Mouse (Mus musculus): ENCODE measurements around the gene Fbxl7.

The Fbxl7 gene

GRCm38 (mm10) chr15:26895251-26895711 lies at the start of gene Fbxl7:
Fbxl7 (minus strand) TSS chr15:26895580.
- DNase-seq (ENCODE audit: low spot score in 2 of 2), result peak; percentile 6 to 8

DNA sequence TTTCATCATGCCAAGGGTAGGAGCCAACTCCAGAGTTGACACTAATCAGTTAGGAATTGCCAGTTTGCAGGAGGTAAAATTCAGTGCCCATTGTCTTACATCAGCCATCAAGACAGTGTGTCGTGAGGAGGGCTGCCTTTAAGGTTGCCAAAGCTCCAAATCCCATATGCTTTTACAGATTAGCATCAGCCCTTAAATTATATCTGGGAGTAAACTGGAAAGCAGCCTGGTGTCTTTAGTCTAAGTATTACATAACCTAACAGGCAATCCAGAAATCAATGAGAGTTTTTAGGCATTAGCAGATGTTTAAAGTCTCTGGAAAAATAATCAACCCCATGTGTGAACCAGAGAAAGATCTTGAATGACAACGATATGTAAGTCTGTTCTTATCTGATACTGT lies 26.6 kb upstream of the Fbxl7 start:
- no peak for DNase-seq (ENCODE audit: low spot score in 2 of 2)

DNA sequence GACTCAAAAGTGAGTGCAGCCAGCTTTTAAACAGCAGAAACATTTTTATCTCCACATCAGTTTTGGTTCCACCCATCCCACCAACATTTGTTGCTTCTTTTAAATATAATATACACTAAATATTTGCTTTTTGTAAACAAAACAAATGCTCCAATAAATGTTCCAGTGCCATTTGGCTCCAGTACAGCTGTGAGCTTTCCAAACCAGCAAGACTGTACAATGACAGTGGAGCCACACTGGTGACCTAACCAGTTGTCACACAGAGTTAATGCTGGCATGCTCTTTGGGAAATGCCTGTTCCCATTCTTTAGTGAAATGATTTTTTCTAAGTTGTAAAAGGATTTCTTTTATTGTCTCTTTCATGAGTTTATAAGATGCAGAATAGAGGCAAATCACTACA lies 18.0 kb upstream of the Fbxl7 start:
- no peak for DNase-seq (ENCODE audit: low spot score in 2 of 2)

DNA sequence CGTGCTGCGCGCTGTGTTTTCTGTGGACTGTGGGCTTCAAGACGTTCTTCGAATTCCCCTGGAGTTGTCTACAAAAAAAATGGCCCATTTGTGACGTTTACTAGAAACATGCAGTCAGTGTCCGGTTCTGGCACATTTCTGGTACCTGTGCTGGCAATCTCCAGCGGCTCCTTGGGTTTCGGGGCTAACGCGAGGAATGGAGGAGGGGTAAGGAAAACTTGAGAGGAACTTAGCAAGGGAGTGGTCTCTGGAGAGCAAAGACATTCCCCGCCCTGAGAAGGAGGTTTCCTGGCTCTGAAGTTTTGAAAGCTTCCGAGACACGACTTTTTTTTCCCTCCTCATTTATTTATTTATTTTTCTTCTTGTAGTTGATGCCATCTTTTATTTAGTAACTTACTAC lies 381 bp upstream of the Fbxl7 start:
- DNase-seq (ENCODE audit: low spot score in 2 of 2), result no peak

DNA sequence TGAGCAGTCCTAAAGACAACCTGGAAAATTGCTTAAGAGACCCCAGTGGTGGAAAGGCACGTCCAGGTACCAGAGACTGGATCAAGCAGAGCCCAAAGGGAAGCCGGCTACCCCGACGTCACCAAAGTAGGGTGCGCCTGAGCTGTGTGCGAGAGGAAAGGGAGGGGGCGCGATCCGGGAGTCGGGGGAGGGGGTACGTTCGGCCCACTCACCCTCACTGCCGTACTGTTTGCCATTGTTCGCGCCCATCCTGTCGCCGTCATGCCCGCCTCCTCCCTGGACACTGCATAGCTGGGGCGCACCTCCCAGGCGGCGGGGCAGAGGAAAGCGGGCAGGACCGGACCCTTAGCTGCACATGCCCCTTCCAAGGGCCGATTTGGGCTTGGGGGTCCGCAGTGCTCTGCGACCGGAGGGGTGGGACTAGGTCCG lies 565 bp downstream of the Fbxl7 start:
- no peak for DNase-seq (ENCODE audit: low spot score in 2 of 2)

DNA sequence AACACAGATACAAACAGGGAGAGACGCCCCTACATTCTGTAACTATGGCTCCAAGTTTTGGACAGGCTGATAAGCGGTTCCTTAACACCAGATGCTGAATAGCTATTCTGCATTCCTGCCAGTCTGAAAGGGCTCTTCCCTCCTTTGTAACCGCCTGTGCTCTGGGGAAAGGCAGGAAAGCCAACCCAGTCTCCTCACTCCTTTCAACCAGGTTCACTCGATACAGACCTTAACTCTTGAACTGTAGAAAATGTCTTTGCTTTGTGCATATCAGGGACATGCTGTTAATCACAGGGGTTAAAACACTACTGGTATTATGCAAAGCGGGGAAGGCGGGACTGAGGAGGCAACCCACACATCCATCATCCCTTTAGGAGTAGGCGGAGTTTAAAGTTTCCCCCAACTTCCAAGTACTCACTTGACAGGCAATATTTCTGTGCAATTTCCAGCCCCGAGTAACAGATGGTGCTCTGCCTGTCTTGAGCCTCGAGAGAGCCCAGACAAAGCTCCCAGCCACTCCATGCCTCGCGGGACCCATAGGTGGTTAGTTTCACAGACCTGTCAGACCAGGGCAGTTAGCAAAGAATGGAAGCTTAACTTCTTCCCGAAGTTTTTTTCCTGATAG lies 1.2 kb downstream of the Fbxl7 start:
- DNase-seq (ENCODE audit: low spot score in 2 of 2), result no peak

DNA sequence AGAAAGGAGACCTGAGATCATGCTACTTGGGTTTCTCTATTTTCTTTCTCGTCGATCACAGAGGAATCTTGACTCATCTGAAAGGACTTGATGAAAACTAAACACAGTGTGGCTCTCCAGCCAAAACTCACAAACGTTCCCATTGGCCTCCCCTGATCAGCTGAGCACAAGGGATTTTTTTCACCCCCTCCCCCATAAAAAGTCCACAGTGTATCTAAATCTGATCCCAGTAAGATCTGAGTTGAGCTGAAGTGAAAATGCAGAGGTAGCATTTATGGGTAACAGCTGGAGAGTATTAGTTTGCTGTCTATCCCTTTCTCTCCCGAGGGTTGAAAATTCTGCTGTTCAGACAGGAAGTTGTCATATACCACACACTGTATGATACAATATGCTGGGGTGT lies 2.2 kb downstream of the Fbxl7 start:
- DNase-seq (ENCODE audit: low spot score in 2 of 2), result no peak

- DNase-seq (ENCODE audit: low spot score in 2 of 2), result no peak
These were observed 5.4 kb downstream of the Fbxl7 start for GRCm38 (mm10) chr15:26889971-26890370.

GRCm38 (mm10) chr15:26888170-26888569 lies 7.2 kb downstream of the Fbxl7 start:
- DNase-seq (ENCODE audit: low spot score in 2 of 2), result no peak

- DNase-seq (ENCODE audit: low spot score in 2 of 2), result no peak
These were observed 9.4 kb downstream of the Fbxl7 start for GRCm38 (mm10) chr15:26885979-26886378.

- DNase-seq (ENCODE audit: low spot score in 2 of 2), result no peak
These were observed 15.0 kb downstream of the Fbxl7 start for GRCm38 (mm10) chr15:26880212-26880956.

DNA sequence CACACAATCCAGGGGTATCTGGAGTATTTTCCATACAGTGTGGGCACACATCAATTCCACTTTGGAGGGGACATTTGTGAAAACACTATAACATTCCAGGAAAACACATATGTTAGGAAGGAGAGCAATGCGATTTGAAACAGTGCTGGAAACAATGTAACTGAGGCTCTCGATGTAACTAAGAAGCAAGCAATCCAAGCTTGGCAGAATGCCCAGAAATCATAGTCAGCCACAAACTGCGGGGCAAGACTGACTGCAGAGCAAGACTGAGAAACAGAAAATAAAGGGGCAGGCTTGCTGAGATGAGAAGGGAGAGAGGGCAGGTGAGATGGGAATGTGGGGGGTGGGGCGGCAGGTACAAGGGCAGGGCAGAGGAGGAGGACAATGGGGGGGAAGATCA lies 19.7 kb downstream of the Fbxl7 start:
- no peak for DNase-seq (ENCODE audit: low spot score in 2 of 2)

GRCm38 (mm10) chr15:26872234-26872633 lies 23.1 kb downstream of the Fbxl7 start:
- no peak for DNase-seq (ENCODE audit: low spot score in 2 of 2)

DNA sequence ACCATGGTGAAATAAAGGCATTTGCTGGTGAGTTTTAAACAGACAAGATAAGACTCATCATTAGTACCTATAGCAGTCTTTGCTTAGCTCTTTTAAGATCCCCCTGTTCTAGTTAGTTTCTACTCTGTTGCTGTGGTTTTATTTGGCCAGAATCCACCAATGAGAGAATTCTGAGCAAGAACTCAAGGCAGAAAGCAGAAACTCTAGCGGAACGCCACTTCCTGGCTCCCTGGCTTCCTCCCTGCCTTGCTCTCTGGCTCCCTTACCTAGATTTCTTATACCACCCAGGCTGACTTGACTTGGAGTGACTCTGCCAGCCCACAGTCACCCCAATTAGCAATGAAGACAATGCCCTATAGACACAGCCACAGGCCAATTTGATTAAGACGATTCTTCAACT lies 26.2 kb downstream of the Fbxl7 start:
- DNase-seq (ENCODE audit: low spot score in 2 of 2), result no peak

DNA sequence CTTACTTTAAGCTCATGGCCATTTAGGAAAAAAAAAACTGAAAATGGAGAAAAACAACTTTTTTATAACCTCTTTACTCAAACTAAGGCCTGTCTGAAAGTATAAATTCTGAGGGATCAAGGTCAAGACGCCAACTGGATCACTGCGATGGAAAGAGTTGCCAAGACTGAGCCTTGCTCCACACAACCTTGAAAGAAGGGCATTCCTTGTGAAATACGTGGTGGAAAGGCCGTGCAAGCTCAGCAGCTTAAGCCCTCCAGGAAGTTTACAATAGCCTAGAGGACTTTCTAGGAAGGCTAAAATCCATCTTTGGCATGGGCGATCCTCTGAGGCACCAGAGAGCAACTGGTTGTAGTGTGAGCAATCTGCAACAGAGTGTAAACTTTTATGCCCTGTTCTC lies 27.9 kb downstream of the Fbxl7 start:
- no peak for DNase-seq (ENCODE audit: low spot score in 2 of 2)

DNA sequence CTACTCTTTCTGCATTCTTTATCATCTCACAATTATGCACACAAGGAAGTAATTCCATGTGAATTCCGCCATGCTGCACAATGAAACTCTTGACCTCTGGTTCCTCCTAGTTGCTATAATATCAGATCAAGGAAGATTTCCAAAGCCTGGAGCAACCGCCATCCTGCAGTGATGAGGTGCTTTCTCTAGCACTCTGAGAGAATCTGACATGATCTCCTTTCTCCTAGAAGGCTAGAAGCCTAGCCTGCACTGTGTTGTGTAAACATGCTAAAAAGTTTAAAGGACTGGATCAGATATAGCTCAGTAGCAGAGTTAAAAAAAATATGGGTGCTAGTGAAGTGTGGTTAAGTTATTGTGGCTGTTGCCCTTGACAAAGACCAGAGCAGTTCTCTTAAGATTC lies 33.2 kb downstream of the Fbxl7 start:
- no peak for DNase-seq (ENCODE audit: low spot score in 2 of 2)

- no peak for DNase-seq (ENCODE audit: low spot score in 2 of 2)
These were observed 45.8 kb downstream of the Fbxl7 start for GRCm38 (mm10) chr15:26849626-26850025.

DNA sequence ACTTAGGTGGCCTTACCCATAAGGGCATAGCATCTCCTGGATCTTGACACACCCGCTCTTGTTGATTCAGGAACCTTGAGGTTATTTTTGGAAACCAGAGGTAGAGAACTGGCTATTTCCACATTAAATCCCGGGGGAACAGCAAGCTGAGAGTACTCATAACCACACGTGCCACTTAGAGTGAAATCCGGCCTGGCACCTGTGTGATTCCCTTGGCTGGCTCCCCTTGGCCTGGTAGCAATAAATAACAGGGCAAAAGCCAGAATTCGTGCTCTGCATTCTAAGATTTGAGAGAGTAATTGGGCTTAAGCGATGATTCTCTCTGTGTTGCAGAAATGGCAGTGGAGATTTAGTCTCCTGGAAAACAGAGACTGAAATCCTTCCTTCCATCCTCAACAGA lies 53.2 kb downstream of the Fbxl7 start:
- DNase-seq (ENCODE audit: low spot score in 2 of 2), result no peak

- DNase-seq (ENCODE audit: low spot score in 2 of 2), result no peak
These were observed 57.0 kb downstream of the Fbxl7 start for GRCm38 (mm10) chr15:26838386-26838785.

DNA sequence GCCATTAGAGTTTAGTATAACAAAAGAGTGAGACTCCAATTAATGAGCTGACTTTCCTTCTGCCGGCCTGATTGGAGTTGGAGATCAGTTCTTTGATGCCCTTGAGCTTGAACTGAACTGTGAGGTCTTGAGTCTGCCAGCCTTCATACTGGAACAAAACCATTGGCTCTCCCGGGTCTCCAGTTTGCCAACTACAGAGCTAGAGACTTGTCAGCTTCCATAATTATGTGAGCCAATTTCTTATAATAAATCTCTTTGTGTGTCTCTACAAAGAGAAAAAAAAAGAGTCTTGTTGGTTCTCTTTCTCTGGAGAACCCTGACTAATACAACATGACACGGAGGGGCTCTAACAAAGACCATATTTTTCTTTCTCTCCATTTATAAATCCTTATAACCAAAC lies 58.2 kb downstream of the Fbxl7 start:
- no peak for DNase-seq (ENCODE audit: low spot score in 2 of 2)

GRCm38 (mm10) chr15:26834415-26834814 lies 61.0 kb downstream of the Fbxl7 start:
- no peak for DNase-seq (ENCODE audit: low spot score in 2 of 2)

- no peak for DNase-seq (ENCODE audit: low spot score in 2 of 2)
These were observed 64.2 kb downstream of the Fbxl7 start for GRCm38 (mm10) chr15:26831141-26831540.

DNA sequence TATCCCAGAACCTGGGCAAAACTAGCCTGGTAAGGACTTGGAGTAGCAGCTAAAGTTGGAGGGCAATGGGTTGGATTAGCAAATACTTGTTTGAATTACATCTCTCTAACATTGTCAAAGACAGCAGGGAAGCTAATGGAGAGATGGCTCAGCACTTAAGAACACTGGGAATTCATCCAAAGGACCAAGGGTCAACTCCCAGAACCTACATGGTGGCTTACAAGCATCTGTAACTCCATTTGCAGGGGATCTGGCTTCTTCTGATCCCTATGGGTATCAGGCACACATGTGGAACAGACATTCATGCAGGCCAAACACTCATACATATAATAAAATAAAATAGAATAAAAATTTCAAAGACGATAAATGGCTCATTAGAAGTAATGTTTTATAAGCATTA lies 78.4 kb downstream of the Fbxl7 start:
- DNase-seq (ENCODE audit: low spot score in 2 of 2), result no peak

DNA sequence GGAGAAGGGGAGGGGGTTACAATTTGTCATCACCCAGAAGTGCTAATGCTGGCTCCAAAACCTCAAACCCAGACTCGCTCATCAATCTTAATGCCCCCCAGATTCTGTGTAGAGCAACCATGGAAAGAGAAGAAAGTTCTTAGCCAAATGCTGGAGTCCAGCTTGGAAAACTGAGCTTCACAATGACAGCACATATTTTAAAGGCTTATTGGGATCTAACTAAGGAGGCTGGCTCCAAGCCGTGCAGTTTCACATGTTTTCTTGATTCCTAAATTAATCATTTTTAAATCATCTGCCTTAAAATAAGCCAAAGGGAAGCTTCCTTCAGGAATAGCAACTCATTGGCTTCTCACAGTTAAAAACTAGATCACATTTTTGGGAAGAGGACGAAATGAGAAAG lies 82.5 kb downstream of the Fbxl7 start:
- no peak for DNase-seq (ENCODE audit: low spot score in 2 of 2)
